Comparison of ENCODE assay signal across 20 mouse cellular contexts in genomic region chr8:54806173-54806572, GRCm38 (mm10).
DNase-seq lines count a peak whose midpoint lies in the region; ATAC-seq and TF ChIP-seq lines count a peak whose summit lies in the region.
"Had no signal": no experiment of that assay in that cellular context is flagged by ENCODE, and none has a peak within 500 bp of the region (broad histone marks: within the 10 kb centered on the region; RNA-seq: fewer than 3 reads in every experiment).

No protein-coding gene starts in this region.

- peaks cover 3% of the 10 kb centered on the region for H3K4me1 ChIP-seq in forebrain, embryonic 16.5 days (replicated peaks; ENCODE audit: control insufficient read depth, insufficient read depth, low read length)
- H3K4me1 ChIP-seq in forebrain, embryonic 11.5 days (replicated peaks; ENCODE audit: control insufficient read depth, insufficient read depth, low read length): no peaks in the 10 kb centered on the region
- H3K4me1 ChIP-seq in hindbrain, postnatal 0 days (ENCODE audit: insufficient read depth, low read length): no peaks in the 10 kb centered on the region
- no peaks in the 10 kb centered on the region for H3K4me1 ChIP-seq in hindbrain, embryonic 10.5 days (replicated peaks)
- H3K4me1 ChIP-seq: heart, embryonic 10.5 days; intestine, embryonic 15.5 days; kidney, embryonic 15.5 days had no signal

- peak; percentile 63 for ATAC-seq in forebrain, embryonic 16.5 days
- no peak for ATAC-seq in forebrain, embryonic 11.5 days (replicated peaks; ENCODE audit: low FRiP score)
- 0 out of 2 replicates have a peak, but pooled peaks have one; percentile 24 for ATAC-seq in hindbrain, postnatal 0 days
- ATAC-seq: intestine, embryonic 15.5 days had no signal

- H3K9ac ChIP-seq in forebrain, embryonic 16.5 days (replicated peaks; ENCODE audit: low read depth, low read length): no peak overlapping the region
- no peak overlapping the region for H3K9ac ChIP-seq in forebrain, embryonic 11.5 days (ENCODE audit: low read length)
- no peak overlapping the region for H3K9ac ChIP-seq in hindbrain, postnatal 0 days (replicated peaks; ENCODE audit: low read length)
- H3K9ac ChIP-seq: intestine, embryonic 15.5 days; kidney, embryonic 15.5 days had no signal

- no peak overlapping the region for H3K4me3 ChIP-seq in forebrain, embryonic 16.5 days (replicated peaks; ENCODE audit: low read length)
- no peak overlapping the region for H3K4me3 ChIP-seq in forebrain, embryonic 11.5 days (ENCODE audit: low read depth, low read length)
- H3K4me3 ChIP-seq in hindbrain, postnatal 0 days (ENCODE audit: low read length): no peak overlapping the region
- no peak overlapping the region for H3K4me3 ChIP-seq in hindbrain, embryonic 10.5 days
- H3K4me3 ChIP-seq: embryonic facial prominence, embryonic 10.5 days; heart, embryonic 10.5 days; intestine, embryonic 15.5 days; kidney, embryonic 15.5 days had no signal

- H3K36me3 ChIP-seq in forebrain, embryonic 16.5 days (ENCODE audit: control insufficient read depth, insufficient read depth): no peaks in the 10 kb centered on the region
- H3K36me3 ChIP-seq in forebrain, embryonic 11.5 days (ENCODE audit: control insufficient read depth, insufficient read depth, low read length): no peaks in the 10 kb centered on the region
- H3K36me3 ChIP-seq in hindbrain, postnatal 0 days (ENCODE audit: insufficient read depth, low read length): no peaks in the 10 kb centered on the region
- H3K36me3 ChIP-seq in hindbrain, embryonic 10.5 days: no peaks in the 10 kb centered on the region
- H3K36me3 ChIP-seq: embryonic facial prominence, embryonic 10.5 days; heart, embryonic 10.5 days; intestine, embryonic 15.5 days; kidney, embryonic 15.5 days had no signal

- H3K27ac ChIP-seq in forebrain, embryonic 16.5 days (ENCODE audit: low read length): no peak overlapping the region
- H3K27ac ChIP-seq in forebrain, embryonic 11.5 days (ENCODE audit: low read depth, low read length): no peak overlapping the region
- H3K27ac ChIP-seq in hindbrain, postnatal 0 days: no peak overlapping the region
- no peak overlapping the region for H3K27ac ChIP-seq in hindbrain, embryonic 10.5 days
- H3K27ac ChIP-seq: embryonic facial prominence, embryonic 10.5 days; heart, embryonic 10.5 days; intestine, embryonic 15.5 days; kidney, embryonic 15.5 days had no signal

- 56% methylated on average over 6 of the region's 6 CpGs for WGBS in forebrain, embryonic 16.5 days
- WGBS in forebrain, embryonic 11.5 days: 80% methylated on average over 6 of the region's 6 CpGs
- 75% methylated on average over 6 of the region's 6 CpGs for WGBS in hindbrain, postnatal 0 days
- WGBS in hindbrain, embryonic 10.5 days: 92% methylated on average over 6 of the region's 6 CpGs

- H3K4me2 ChIP-seq in forebrain, embryonic 16.5 days (ENCODE audit: low read length): no peak overlapping the region
- H3K4me2 ChIP-seq in forebrain, embryonic 11.5 days (ENCODE audit: low read depth, low read length, severe bottlenecking): no peak overlapping the region
- no peak overlapping the region for H3K4me2 ChIP-seq in hindbrain, postnatal 0 days (ENCODE audit: low read depth, low read length)
- H3K4me2 ChIP-seq: intestine, embryonic 15.5 days; kidney, embryonic 15.5 days had no signal

- no peak for TF ChIP-seq CTCF in hindbrain, postnatal 0 days (IDR thresholded peaks at IDR 0.05; ENCODE audit: low read depth)

- no peaks in the 10 kb centered on the region for H3K9me3 ChIP-seq in forebrain, embryonic 16.5 days (ENCODE audit: control insufficient read depth, low read length)
- no peaks in the 10 kb centered on the region for H3K9me3 ChIP-seq in forebrain, embryonic 11.5 days (ENCODE audit: control insufficient read depth, low read length)
- no peaks in the 10 kb centered on the region for H3K9me3 ChIP-seq in hindbrain, postnatal 0 days (ENCODE audit: low read length)
- no peaks in the 10 kb centered on the region for H3K9me3 ChIP-seq in hindbrain, embryonic 10.5 days
- H3K9me3 ChIP-seq: embryonic facial prominence, embryonic 10.5 days; heart, embryonic 10.5 days; intestine, embryonic 15.5 days; kidney, embryonic 15.5 days had no signal

- H3K27me3 ChIP-seq in forebrain, embryonic 16.5 days (replicated peaks; ENCODE audit: control insufficient read depth, insufficient read depth, low read length): no peaks in the 10 kb centered on the region
- no peaks in the 10 kb centered on the region for H3K27me3 ChIP-seq in forebrain, embryonic 11.5 days (ENCODE audit: control insufficient read depth, insufficient read depth, low read length)
- H3K27me3 ChIP-seq in hindbrain, postnatal 0 days (ENCODE audit: insufficient read depth, low read length): no peaks in the 10 kb centered on the region
- no peaks in the 10 kb centered on the region for H3K27me3 ChIP-seq in hindbrain, embryonic 10.5 days (ENCODE audit: insufficient read depth, poor library complexity, severe bottlenecking)
- H3K27me3 ChIP-seq: intestine, embryonic 15.5 days; kidney, embryonic 15.5 days had no signal

- no peak for DNase-seq in forebrain, embryonic 11.5 days (ENCODE audit: low spot score)
- no peak for DNase-seq in hindbrain, postnatal 0 days (ENCODE audit: low spot score)
- DNase-seq in hindbrain, embryonic 10.5 days (ENCODE audit: low spot score): no peak
- DNase-seq in brain, adult 2 months (ENCODE audit: low read depth, low spot score): peak; percentile 50
- peak; percentile 18 for DNase-seq in telencephalon, adult 2 months (ENCODE audit: low read depth, low spot score)
- no peak for DNase-seq in heart, adult 9 months (ENCODE audit: low spot score in 2 of 2)
- DNase-seq: adrenal gland, adult 8-10 months; adrenal gland, postnatal 36 days; cerebellum, adult 11-12 months; cerebellum, adult 9-10 months; gastrocnemius, postnatal 36 days; heart, adult 11 months; heart, postnatal 10 days; heart, postnatal 4 days; kidney, adult 18-20 months had no signal

Comparison
In these comparisons a context has a peak if more than half of its experiments do, and no peak if none do; other contexts are left out.
1. DNase-seq: peak in brain, adult 2 months (single experiment) and telencephalon, adult 2 months (single experiment); none in forebrain, embryonic 11.5 days (single experiment), hindbrain, postnatal 0 days (single experiment), hindbrain, embryonic 10.5 days (single experiment) and heart, adult 9 months (0 of 2).